Mouse (Mus musculus) ovary, adult 18-20 months (tissue): ENCODE measurements around the gene Hcfc2.
A peak's percentile ranks its signal among the peaks of the same experiment; 100 is the strongest.

Experiments
- DNase-seq: peaks from one replicate; pipeline ENCODE4 v3.0.0; 2022; ENCODE audit warnings: low spot score, mixed read lengths

Hcfc2 gene

DNA sequence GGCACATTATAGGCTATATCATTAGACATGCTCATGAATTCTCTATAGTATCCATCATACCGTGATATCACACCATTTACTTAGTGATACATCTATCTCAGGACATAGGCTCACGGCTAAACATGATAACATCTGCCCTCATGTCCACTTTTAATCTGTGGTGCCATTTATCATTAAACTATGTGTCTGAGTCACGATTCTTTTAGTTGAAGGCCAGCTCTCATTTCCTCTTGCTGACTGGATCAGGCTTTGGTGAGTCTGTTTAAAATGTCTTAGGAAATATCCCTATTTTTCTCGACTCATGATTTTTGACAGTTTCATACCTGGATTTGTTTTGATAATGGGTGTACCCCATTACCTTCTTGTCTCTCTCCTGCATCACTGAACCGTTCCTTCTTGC lies at the start of gene Hcfc2:
TSS of gene Hcfc2 (plus strand) at position 205 of the 400 bp plus-strand sequence.
- no peak for DNase-seq

DNA sequence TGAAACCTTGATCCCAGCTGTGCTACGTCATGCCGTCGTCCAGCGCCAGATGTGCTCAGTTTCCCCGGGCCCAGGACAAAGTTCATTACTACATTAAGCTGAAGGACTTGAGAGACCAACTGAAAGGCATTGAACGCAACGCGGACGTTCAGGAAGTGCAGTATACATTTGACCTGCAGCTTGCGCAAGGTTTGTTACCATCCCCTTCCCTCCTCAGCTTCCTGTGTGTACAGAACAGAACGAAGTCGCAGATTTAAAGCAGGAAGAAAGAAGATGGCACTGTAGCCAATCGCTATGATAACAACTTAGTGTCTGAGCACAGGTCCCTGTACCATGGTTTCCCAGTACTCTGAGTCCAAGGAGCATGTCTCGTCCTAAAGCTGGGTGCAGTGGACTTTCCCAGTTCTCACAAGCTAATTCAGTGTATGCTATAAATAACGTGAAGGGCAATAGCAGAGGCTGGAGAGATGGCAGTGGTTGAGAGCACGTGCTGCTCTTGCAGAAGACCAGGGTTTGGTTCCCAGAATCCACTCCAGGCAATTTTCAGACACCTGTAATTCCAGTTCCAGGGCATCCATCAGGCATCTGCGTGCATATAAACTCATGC lies 48.7 kb upstream of the Hcfc2 start:
- no peak for DNase-seq

DNA sequence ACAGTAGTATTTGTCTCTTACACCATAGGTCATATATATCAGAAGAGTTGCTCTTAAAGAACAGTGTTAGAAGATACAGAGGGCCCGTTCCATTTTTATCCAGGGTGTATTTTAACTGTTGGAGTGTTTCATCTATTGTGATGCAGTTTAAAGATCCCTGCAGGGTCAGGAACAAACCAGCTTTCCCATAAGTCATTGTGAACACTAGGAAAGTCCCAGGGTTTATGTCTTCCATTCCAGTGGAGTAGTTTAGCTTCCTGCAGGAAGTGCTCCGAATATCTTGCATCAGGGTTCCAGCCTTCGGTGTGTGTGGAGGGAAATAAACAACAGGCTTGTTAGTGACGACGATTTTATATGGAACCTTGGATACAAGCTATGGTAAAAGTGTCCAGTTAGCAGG lies 44.7 kb upstream of the Hcfc2 start:
- DNase-seq, result no peak

DNA sequence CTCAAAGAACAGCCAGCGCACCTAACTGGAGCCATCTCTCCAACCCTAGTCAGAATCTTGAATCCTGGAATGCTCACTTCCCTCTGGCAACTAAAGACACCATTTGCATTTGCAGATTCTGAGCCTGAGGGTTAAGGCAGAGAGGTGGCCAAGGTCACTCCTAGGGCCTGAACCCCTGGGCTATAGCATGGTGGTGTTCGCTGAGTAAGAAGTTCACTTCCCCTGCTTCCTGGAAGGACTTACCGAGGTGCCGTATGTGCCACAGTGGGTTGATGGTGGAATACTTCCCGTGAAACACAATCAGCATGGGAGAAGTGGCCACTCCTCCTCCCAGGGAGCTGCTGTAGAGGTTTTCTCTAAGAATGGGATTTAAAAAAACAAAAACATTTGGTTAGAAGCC lies 43.3 kb upstream of the Hcfc2 start:
- no peak for DNase-seq

DNA sequence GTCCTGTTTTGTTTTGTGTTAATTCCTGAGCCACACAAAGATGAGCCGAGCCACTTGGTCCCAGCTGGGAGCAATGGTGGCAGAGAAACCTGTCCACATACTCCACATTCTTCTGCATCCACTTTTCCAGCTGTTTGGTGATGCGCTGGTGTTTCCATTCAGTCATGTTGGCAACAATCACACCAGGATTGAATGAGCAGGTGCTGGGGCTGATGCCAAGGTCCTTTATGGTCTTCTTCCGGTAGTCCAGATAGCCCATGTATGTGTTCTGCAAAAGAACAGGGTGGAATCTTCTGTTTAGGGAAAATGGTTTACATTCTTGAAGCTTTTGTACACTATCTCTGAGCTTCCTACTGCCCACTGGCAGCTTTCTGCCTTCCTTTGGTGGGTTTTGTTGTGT lies 41.4 kb upstream of the Hcfc2 start:
- no peak for DNase-seq

DNA sequence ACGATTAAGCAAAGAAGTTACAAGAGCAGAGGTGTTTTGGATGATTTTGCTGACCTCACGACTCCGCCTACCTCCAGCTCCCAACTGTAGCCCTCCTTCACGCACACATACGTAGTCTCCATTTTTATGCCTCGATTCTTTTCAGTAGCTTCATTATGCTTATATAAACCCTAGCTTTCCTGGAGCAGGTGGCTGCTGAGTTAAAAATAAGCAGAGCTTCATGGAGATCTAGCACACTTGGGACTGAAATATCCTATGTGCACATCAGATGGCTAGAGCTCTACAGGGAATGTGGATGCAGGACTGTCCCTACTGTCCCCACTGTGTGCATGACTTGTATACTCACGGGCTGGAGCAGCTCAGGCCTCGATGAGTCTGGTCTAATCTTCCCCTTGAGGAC lies 34.1 kb upstream of the Hcfc2 start:
- no peak for DNase-seq

DNA sequence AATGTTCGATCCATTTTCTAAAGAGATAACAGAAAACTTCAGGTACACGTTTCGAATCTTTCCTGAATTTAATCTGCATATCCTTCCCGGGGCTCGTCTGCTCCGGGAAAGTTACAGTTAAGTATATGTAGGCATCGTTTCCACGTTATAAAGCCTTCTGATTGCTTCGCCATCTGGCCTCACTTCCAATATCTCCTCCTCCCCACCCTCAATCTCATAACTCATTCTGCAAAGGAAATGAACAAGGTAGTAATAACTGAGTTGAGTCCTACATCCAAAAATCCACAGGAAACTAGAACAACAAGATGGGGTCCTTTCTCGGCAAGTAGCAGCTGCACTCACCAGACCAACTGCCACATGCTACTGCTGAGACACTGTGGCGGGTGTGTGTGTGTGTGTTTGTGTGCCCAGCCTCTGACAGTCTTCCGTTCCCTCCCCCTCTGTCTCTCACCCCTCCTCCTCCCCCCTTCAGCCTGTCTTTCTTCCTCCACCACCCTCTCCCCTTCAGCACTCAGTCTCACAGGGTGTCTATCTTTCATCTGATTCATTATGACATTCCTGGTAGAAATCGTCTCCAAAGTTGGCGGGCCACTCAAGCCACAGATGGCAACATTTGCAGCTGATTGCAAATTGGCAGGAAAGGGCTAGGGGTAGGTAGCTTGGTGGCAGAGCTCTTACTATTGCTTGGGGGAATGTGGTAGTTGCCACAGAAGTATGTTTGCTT lies 33.5 kb upstream of the Hcfc2 start:
- no peak for DNase-seq

DNA sequence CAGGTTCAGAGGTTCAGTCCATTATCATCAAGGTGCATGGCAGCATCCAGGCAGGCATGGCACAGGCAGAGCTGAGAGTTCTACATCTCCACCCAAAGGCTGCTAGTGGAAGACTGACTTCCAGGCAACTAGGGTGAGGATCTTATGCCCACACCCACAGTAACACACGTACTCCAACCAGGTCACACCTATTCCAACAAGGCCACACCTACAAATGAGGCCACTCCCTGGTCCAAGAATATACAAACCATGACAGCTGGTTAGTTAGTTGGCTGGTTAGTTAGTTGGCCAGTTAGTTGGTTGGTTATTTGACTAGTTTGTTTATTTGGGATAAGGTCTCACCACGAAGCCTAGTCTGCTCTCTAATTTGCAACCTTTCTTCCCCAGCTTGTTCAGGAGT lies 32.7 kb upstream of the Hcfc2 start:
- DNase-seq, result no peak

DNA sequence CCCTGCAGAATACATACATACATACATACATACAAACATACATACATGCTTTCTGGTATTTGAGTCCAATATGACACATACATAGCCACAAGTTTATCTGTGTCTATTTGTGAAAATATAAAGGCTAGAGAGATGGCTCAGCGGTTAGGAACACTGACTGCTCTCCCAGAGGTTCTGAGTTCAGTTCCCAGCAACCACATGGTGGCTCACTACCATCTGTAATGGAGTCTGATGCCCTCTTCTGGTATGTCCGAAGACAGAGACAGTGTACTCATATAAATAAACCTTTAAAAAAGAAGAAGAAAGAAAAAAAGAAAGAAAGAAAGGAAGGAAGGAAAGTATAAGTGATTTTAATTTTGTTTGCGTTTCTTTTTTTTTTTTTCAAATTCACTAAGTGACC lies 30.0 kb upstream of the Hcfc2 start:
- no peak for DNase-seq

DNA sequence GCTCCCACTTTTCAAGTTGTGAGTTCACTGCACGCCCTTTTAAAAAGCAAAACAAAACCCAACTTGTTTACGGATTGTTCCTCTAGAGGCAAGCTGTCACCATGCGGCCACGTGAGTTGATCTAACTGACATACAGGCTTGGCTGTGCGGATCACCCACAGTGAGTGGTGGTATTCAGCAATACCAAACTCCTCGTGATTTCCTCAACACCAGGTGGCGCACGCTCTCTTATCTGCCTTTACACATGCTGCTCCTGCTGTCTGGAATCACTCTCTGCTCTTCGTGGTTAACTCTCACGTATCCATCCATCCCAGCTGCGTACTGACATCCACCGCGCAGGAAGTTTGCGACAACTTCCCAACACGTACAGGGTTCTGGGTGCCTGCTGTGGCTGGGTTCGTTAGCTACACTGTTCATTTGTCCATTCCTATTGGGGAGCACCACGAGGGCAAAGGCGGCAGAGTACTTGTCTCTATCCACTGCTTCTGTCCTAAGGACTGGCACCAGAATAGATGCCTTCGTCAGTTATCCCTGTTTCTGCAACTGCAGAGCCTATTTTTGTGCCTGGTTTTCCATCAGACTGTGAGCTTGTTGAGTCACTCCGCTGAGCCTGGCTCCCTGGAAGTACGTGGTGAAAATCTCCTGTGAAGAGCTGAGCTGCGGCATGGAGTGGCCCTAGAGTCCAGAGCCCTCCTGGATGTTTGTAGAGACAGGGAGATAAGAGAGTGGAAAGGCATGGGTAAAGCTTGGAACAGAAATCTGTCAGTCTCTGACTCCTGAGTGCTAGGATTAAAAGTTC lies 29.3 kb upstream of the Hcfc2 start:
- peak; percentile 60 for DNase-seq

DNA sequence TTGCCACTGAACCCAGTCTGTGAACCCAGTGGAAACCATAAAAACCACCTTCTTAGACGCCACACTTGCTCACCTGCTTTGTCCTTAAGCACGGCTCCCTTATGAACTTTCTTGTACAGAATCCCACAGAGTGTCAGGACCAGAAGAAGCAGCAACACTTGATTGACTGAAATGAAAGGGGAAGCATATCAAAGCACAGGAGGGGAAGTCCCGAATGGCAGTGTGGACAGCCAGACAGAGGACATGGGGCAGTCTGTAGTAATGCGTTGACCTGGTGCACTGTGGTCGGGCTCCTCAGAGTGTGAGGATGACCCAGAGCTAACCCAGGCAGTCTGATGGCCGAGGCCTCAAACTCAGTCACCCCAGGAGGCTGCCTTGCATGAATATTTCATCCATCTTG lies 25.8 kb upstream of the Hcfc2 start:
- DNase-seq, result no peak

DNA sequence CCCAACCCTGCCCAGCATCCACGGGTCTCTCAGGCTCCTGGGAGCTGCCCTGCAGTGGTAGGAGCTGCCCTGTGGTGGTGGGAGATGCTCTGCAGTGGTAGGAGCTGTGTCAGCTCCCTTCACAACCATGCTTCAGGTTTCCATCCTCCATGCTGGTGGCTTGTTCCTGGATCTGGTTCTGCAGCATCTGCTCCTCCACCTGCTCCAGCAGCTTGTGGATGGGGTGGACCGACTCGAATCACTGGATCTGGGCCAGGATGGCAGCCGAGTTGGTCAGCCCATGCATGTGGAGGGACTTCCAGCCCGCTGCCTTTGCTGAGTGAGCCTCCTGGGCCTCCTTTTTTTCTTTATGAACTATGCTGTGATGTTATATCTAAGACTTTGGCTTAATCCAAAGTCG lies 19.0 kb upstream of the Hcfc2 start:
- DNase-seq, result no peak

DNA sequence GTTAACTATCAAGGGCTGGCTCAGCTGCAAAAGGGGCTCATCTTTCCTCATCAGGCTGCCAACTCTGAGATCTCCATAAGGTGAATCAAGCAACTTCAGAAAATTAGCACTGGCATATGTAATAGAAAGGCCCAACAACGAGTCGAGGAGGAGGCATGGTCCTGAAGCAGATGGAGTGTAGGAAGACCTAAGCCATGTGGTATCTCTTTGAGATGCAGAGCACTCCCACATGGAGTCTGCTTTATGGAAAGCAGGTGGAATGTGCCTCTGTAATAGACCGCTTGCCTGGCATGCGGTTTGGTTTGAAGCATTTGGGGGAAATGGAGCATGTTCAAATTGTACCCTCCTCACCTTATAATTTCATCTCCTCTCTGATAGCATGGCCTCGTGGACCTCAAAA lies 15.2 kb upstream of the Hcfc2 start:
- no peak for DNase-seq

DNA sequence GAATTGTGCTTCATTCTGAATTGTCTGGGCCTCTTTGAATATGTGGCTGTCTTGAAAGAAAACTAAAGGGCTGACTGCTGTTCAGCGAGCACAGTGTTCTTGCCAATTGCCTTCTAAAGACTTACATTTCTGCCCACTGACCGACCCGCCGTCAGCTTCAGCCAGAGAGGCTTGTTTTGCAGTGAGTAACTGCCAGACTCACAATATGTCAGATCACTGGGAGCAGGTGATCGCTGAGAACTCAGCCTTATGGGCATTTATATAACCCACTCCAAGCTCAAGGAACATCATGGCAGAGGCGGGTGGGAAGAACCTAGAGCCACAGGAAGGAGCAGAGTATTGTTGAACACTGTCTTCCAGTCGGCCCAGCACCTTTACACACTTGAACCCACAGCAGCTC lies 14.3 kb upstream of the Hcfc2 start:
- no peak for DNase-seq

DNA sequence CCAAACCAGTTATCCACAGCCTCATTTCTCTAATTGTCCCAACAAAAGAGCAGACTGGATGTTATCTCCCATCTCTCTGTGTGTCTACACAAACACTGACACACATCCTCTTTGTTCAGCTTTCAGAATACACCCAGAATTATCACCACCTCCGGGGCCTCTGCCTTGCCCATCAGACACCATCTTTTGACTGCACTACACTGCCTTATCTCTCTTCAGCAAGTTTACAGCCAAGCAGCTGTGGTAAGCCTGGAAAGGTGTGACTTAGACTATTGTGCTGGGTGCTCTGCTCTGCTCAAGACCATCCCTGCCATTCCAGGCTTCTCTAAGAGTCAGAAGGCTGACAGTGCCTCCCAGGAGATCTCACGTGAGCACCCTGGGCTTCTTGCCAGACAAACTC lies 10.5 kb upstream of the Hcfc2 start:
- no peak for DNase-seq

DNA sequence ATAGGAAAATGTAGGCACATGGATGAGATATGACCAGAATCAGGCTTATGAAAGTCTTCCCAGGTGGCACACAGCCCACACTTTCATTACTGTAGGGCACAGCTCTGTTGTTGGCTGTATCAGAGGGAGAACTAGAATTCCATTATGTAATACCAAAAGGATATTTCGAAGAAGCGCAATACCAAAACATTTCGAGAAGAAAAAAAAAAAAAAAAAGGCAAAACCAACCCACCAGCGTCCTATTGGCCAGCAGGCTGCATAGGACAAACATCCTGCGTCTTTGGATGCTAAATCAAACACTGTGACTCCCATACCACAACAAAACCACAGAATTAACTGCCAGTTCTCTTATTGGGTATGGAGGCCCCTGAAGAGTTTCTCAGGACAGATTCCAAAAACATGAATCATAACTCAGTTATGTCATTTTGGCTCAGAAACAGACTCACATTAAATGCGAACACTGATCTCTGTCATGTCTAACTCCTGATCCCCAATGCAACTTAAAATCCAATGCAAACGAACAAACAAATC lies 6.2 kb upstream of the Hcfc2 start:
- DNase-seq, result no peak

DNA sequence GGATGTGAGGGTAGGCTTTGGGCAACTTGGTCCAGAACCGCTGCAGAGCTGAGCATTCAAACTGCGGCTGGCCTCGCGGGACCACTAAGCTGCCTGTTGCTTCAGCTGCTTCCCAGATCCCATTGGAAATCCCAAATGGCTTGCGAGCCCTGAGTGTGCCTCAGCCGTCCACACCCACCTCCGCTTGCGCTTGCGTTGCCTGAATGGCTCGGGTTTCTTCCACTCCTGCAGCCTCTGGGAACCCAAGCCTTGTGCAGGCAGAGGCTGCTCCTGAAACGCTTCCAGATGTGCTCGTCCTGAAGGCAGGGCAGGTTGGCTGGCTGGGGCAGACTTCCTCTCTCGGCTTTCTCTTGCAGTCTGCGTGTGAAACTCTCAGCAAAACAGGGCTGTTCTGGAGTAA lies 5.5 kb upstream of the Hcfc2 start, which contains the start of gene Glt8d2:
TSS of gene Glt8d2 (minus strand) at position 157 of the 400 bp plus-strand sequence.
- peak; percentile 38 for DNase-seq

DNA sequence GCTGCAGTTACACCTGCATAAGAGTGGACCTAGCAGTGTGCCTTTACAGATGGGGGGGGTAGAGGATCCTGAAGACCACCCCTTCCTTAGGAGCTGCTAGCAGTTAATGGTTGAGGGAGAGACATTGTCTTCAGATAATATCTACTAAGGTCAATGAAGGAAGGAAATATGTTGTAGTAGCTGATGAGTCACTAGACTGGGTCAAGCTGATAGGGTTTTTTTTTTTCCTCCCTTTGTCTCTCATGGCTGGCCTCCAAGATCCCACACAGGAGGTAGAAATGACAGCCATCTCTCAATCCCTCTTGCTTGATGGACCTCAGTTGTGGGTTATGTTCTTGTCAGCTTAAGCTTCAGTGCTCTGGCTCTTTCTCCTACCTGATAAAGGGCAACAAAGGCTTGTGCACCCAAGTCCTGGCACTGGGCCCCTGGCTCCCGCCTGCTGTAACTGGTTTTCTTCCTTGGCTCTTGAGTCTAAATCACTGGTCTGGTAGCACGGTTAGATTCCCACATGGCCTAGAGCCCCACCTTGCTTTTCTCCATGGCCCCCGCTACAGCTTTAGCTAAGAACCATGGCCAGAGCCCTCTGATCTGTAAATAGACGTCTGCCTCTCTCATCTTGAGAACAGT lies 606 bp downstream of the Hcfc2 start:
- DNase-seq, result no peak

DNA sequence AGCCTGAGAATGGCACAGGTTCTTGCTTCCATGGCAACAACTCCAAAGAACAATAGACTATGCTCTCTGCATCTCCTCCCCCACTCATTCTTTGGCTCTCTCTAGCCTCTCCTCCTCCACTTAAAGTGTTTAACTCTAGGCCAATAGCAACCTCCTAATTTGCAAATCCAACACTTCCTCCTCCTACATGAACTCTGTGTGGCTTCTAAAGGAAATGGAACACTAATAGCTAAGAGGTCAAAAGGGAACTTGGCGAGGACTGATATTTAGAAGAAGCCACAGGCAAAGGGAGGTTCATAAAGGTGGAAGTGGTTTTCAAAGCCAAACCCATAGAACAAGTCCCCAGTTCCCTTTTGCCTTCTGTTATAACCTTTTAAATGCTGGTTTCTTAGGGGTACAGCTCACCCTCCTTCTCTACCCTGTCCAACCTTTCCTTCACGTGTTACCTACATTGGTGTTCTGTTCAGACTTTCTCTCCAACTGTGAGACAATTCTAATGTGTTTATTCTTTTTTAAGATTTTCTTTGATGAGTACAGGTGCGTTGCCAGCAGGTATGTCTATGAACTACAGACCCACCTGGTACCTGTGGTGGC lies 1.4 kb downstream of the Hcfc2 start:
- no peak for DNase-seq

DNA sequence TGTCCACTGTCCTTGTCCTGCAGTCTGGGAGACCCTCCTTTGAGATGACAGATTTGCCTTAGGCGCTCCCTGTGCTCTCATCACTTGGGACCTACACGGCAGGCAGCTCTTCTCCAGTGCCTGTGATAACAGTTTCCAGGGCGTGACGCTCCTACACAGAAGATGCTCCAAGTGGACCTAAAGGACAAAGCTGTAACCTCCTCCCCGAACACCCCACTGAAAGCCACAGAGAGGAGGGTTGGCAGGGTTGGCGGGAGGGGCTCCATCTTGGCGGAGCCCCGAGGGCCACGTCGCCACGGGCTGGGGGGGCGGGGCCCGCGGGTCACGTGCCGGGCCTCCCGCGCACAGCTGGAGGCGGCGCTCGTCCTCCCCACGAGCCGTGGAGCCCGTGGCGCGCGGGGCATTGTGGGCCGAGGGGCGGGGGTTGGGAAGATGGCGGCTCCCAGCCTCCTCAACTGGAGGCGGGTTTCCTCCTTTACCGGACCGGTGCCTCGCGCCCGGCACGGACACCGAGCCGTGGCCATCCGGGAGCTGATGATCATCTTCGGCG lies 2.8 kb downstream of the Hcfc2 start:
- DNase-seq, result peak; percentile 82

DNA sequence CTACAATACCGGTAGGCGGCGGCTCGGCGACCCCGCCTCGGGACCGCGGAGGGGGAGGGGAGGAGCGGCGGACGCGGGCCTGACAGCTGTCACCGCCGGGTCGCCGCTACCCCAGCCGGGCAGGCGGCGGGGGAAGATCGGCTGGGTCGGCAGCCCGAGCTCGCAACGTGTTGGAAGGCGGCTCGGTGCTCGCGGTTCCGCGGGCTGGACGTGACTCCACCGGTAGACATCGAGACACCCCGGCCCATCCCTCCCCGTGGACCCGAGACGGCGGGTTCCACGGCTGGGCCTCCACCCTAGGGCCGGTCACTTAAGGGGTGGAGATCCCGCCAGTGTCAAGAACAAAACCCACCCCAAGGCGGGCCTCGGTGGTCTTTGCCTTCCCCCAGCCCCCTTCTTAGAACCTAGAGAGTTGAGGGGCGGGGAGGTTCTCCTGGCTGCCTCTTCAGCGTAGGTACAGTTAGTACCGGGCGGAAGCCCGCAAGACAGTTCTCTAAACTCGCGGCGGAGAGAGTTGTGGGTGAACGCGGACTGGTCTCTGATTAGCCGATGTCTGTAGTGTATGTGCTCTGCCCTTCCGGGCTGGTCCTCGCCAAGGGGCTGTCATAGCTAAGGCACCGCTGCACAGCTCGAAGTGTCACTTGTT lies 3.5 kb downstream of the Hcfc2 start:
- no peak for DNase-seq
